Mouse (Mus musculus): Measurements from ENCODE around the gene Stab2.

Gene Stab2

GRCm38 (mm10) chr10:86826929-86827328, 180.9 kb downstream of the Stab2 start:
- DNase-seq (ENCODE audit: low read depth) = no peak

- no peak for DNase-seq (ENCODE audit: low read depth)
Measured at GRCm38 (mm10) chr10:86825871-86826522, 181.8 kb downstream of the Stab2 start.

GRCm38 (mm10) chr10:86824871-86825270, 183.0 kb downstream of the Stab2 start:
- DNase-seq (ENCODE audit: low read depth) = no peak

GRCm38 (mm10) chr10:86824093-86824492, 183.7 kb downstream of the Stab2 start:
- peak; percentile 20 for DNase-seq (ENCODE audit: low read depth)

- DNase-seq (ENCODE audit: low read depth) = no peak
Measured at GRCm38 (mm10) chr10:86821014-86821413, 186.8 kb downstream of the Stab2 start.

GRCm38 (mm10) chr10:86819649-86820165, 188.1 kb downstream of the Stab2 start:
- no peak for DNase-seq (ENCODE audit: low read depth)

- no peak for DNase-seq (ENCODE audit: low read depth)
Measured at GRCm38 (mm10) chr10:86815133-86815532, 192.7 kb downstream of the Stab2 start.

GRCm38 (mm10) chr10:86814292-86815131, 193.3 kb downstream of the Stab2 start:
- DNase-seq (ENCODE audit: low read depth) = peak; percentile 10

- DNase-seq (ENCODE audit: low read depth) = no peak
Measured at GRCm38 (mm10) chr10:86810612-86811011, 197.2 kb downstream of the Stab2 start.

GRCm38 (mm10) chr10:86810000-86810399, 197.8 kb downstream of the Stab2 start:
- no peak for DNase-seq (ENCODE audit: low read depth)

GRCm38 (mm10) chr10:86808013-86808758, 199.6 kb downstream of the Stab2 start:
- no peak for DNase-seq (ENCODE audit: low read depth)

- DNase-seq (ENCODE audit: low read depth) = no peak
Measured at GRCm38 (mm10) chr10:86807362-86807761, 200.5 kb downstream of the Stab2 start.

GRCm38 (mm10) chr10:86796073-86796741, 211.6 kb downstream of the Stab2 start:
- DNase-seq (ENCODE audit: low read depth) = no peak

- DNase-seq (ENCODE audit: low read depth) = peak; percentile 21
Measured at GRCm38 (mm10) chr10:86794794-86795535, 212.9 kb downstream of the Stab2 start.

- peak; percentile 8 for DNase-seq (ENCODE audit: low read depth)
Measured at GRCm38 (mm10) chr10:86794196-86794595, 213.6 kb downstream of the Stab2 start.

GRCm38 (mm10) chr10:86793509-86793951, 214.3 kb downstream of the Stab2 start:
- DNase-seq (ENCODE audit: low read depth) = no peak

GRCm38 (mm10) chr10:86791507-86792184, 216.2 kb downstream of the Stab2 start:
- no peak for DNase-seq (ENCODE audit: low read depth)
